In the genomic region with DNA sequence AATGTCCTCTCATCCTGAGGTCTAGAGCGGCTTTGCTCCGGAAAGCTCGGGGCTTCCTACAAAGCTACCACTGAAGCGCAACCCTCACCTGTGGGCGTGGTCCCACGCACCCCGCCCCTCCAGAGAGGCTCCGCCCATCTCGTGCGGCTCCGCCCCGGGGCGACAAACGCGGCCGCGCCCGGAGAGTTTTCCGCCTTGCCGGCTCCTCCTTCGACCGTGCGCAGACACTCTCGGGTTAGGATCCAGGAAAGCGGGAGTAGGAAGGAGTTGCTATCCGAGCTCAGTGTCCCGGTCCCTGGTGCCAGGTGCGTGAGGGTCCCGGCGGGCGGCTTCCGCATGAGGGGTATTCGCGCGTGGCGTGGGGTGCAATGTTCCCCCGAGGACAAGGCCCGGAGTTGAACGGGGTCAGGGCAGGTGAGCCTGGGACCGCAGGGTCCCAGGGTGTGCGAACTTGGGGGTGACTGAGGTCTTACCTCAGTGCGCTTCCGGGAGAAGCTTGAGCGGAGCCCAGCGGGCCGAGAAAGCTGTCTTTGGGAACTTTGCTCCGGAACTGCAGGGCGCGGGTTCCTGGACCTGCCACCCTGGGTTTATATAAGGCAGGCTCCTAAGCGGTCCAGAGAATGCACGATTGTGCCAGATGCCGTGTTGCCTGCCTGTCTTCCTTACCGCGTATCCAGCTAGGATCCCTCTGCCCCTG, we compare ENCODE assay signal across 8 mouse cellular contexts. TPM values are rescaled to one million over a fixed set of nuclear protein-coding genes. Genes with fewer than 3 reads are reported as not detected.
A peak's percentile ranks its signal among the peaks of the same experiment; 100 is the strongest.
DNase-seq lines count a peak whose midpoint lies in the region; ATAC-seq lines count a peak whose summit lies in the region.

A gene (plus strand): TSS at position 166 of the 697 bp plus-strand sequence.

- no peaks in the 10 kb centered on the region for H3K9me3 ChIP-seq in hindbrain, embryonic 13.5 days

- peak within 1 kb of the TSS; percentile 62 for H3K9ac ChIP-seq in hindbrain, embryonic 13.5 days

- no peak within 1 kb of the TSS for H3K27ac ChIP-seq in hindbrain, embryonic 13.5 days

- no peaks in the 10 kb centered on the region for H3K36me3 ChIP-seq in hindbrain, embryonic 13.5 days

- H3K4me2 ChIP-seq in hindbrain, embryonic 13.5 days, result peak within 1 kb of the TSS; percentile 90

- peaks cover 52% of the 10 kb centered on the region for H3K27me3 ChIP-seq in hindbrain, embryonic 13.5 days

- peak; percentile 94 for DNase-seq in R1 (ENCODE audit: low read depth, low spot score)
- peak; percentile 59 to 65 for DNase-seq in cerebellum, postnatal 10 days
- DNase-seq in frontal cortex, postnatal 25 days (ENCODE audit: low spot score in 2 of 2), result peak; percentile 24 to 47
- DNase-seq in layer of hippocampus, postnatal 36 days, result peak; percentile 73 to 78
- DNase-seq in right cerebral cortex, adult 2 months (ENCODE audit: low spot score in 2 of 2), result peak; percentile 63 to 73
- peak; percentile 91 for DNase-seq in urinary bladder, postnatal 14 days (ENCODE audit: low spot score)

- peaks cover 14% of the 10 kb centered on the region for H3K4me1 ChIP-seq in hindbrain, embryonic 13.5 days (replicated peaks)

- H3K4me3 ChIP-seq in hindbrain, embryonic 13.5 days, result peak within 1 kb of the TSS; percentile 52

- under 1% methylated on average over 54 of the region's 54 CpGs for WGBS in hindbrain, embryonic 13.5 days

- peak; percentile 57; the same call in 1 of the 2 replicates for ATAC-seq in hindbrain, embryonic 13.5 days (ENCODE audit: low FRiP score)
- ATAC-seq in megakaryocyte, adult 5-6 weeks (ENCODE audit: poor library complexity, severe bottlenecking), result peak; percentile 96

RNA-seq across cellular contexts. Expression of the gene that starts here (rescaled TPM):
- 3.1 and 3.4 TPM in 2 replicates for polyA plus RNA-seq in hindbrain, embryonic 13.5 days (2015; fragmentation: Nextera tagmentation; extraction: Ambion mirVana)
- 10 to 100 TPM; 70.0 to 81.0 TPM for total RNA-seq in layer of hippocampus, postnatal 36 days (2021)
- 91.2 and 103 TPM in 2 replicates for total RNA-seq in megakaryocyte, adult 5-6 weeks (2015)
- total RNA-seq in megakaryocyte, adult 5-6 weeks (2017), result 21.2 and 38.7 TPM in 2 replicates

Comparison
In these comparisons a context has a peak if more than half of its experiments do, and no peak if none do; other contexts are left out.
1. DNase-seq: peak in every context shown above with its lines; median percentile 94 in R1; 91 in urinary bladder, postnatal 14 days; 76 in layer of hippocampus, postnatal 36 days; 68 in right cerebral cortex, adult 2 months; 62 in cerebellum, postnatal 10 days; 36 in frontal cortex, postnatal 25 days.